Mouse (Mus musculus): ENCODE measurements around the gene Ctnnbip1. TPM values are rescaled to one million over a fixed set of nuclear protein-coding genes. Genes with fewer than 3 reads are reported as not detected.

Gene Ctnnbip1
- polyA plus RNA-seq, 1 experiment: not detected

GRCm38 (mm10) chr4:149601484-149601883, 83.4 kb downstream of the Ctnnbip1 start:
- TF ChIP-seq CTCF (IDR thresholded peaks at IDR 0.05; ENCODE audit: insufficient read depth, low read depth, low read length) (no peak), POLR2A (IDR thresholded peaks at IDR 0.05; ENCODE audit: insufficient read depth, low read depth, low read length) (no peak)
- WGBS: 42% methylated on average over 4 of the region's 4 CpGs
- no peak overlapping the region for H3K4me3 ChIP-seq (ENCODE audit: insufficient read depth, low read depth, low read length)
- H3K4me1 ChIP-seq (ENCODE audit: control insufficient read depth, insufficient read depth, low read length): peaks cover 12% of the 10 kb centered on the region; the same call in 1 of the 2 replicates
- no peak overlapping the region for H3K27ac ChIP-seq (ENCODE audit: insufficient read depth, low read depth, low read length)

GRCm38 (mm10) chr4:149602236-149602635, 84.2 kb downstream of the Ctnnbip1 start:
- TF ChIP-seq POLR2A (IDR thresholded peaks at IDR 0.05; ENCODE audit: insufficient read depth, low read depth, low read length) (no peak), CTCF (IDR thresholded peaks at IDR 0.05; ENCODE audit: insufficient read depth, low read depth, low read length) (no peak)
- WGBS: 39% methylated on average over 7 of the region's 7 CpGs
- peaks cover 12% of the 10 kb centered on the region; the same call in 1 of the 2 replicates for H3K4me1 ChIP-seq (ENCODE audit: control insufficient read depth, insufficient read depth, low read length)
- H3K4me3 ChIP-seq (ENCODE audit: insufficient read depth, low read depth, low read length): no peak overlapping the region
- no peak overlapping the region for H3K27ac ChIP-seq (ENCODE audit: insufficient read depth, low read depth, low read length)

GRCm38 (mm10) chr4:149603860-149604259, 85.8 kb downstream of the Ctnnbip1 start:
- peaks cover 18% of the 10 kb centered on the region; the same call in 1 of the 2 replicates for H3K4me1 ChIP-seq (ENCODE audit: control insufficient read depth, insufficient read depth, low read length)
- no peak for TF ChIP-seq CTCF (IDR thresholded peaks at IDR 0.05; ENCODE audit: insufficient read depth, low read depth, low read length)
- TF ChIP-seq POLR2A (IDR thresholded peaks at IDR 0.05; ENCODE audit: insufficient read depth, low read depth, low read length): no peak
- no peak overlapping the region for H3K4me3 ChIP-seq (ENCODE audit: insufficient read depth, low read depth, low read length)
- 73% methylated on average over 1 of the region's 1 CpGs for WGBS
- no peak overlapping the region for H3K27ac ChIP-seq (ENCODE audit: insufficient read depth, low read depth, low read length)

DNA sequence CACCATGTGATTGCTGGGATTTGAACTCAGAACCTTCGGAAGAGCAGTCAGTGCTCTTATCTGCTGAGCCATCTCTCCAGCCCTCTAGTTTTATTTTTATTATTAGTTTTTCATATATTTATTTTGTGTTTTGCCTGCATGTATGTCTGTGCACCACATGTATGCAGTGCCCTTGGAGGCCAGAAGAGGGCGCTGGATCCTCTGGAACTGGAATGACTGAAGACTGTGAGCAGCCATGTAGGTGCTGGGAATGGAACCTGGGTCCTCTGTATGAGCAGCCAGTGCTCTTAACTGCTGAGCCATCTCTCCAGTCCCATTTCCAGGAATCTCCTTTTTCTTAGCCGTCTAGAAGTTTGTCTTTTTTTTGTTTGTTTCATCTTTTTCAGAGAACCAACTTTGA, 86.5 kb downstream of the Ctnnbip1 start:
- no peak for TF ChIP-seq POLR2A (IDR thresholded peaks at IDR 0.05; ENCODE audit: insufficient read depth, low read depth, low read length)
- no peak for TF ChIP-seq CTCF (IDR thresholded peaks at IDR 0.05; ENCODE audit: insufficient read depth, low read depth, low read length)
- WGBS: 82% methylated on average over 3 of the region's 3 CpGs
- H3K4me1 ChIP-seq (ENCODE audit: control insufficient read depth, insufficient read depth, low read length): peaks cover 24% of the 10 kb centered on the region; the same call in 1 of the 2 replicates
- no peak overlapping the region for H3K27ac ChIP-seq (ENCODE audit: insufficient read depth, low read depth, low read length)
- no peak overlapping the region for H3K4me3 ChIP-seq (ENCODE audit: insufficient read depth, low read depth, low read length)

- H3K4me3 ChIP-seq (ENCODE audit: insufficient read depth, low read depth, low read length): no peak overlapping the region
- no peak for TF ChIP-seq CTCF (IDR thresholded peaks at IDR 0.05; ENCODE audit: insufficient read depth, low read depth, low read length)
- no peak overlapping the region for H3K27ac ChIP-seq (ENCODE audit: insufficient read depth, low read depth, low read length)
- H3K4me1 ChIP-seq (ENCODE audit: control insufficient read depth, insufficient read depth, low read length): peaks cover 23% of the 10 kb centered on the region; the same call in 1 of the 2 replicates
- WGBS: 77% methylated on average over 18 of the region's 18 CpGs
Measured at GRCm38 (mm10) chr4:149606056-149606455, 88.0 kb downstream of the Ctnnbip1 start.

DNA sequence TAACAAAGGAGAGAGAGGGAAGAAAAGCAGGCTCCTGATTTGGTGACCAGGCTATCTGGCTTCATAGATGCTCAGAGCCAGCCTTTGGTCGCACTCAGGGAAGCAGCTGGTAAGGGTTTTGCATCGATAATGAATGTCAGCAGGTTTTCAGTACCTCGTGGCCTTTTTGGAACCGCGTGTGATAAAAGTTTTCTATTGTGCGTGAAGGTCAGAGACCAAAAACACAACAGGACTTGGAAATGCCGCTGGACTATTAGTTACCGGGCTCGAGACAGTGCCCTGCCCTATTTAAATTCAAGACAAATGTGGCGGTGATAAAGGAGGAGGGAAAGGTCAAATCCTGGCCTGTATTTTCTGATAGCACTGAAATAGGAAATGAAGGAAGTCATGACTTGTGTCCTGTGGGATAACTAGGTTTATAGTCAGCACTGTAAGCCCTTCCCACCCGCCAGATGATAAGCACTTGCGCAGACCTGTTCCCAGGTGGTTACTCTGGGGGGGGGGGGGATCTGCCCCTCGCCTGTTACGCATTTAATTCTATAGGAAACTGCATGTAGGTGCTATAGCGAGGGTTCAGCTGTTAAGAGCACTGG, 88.8 kb downstream of the Ctnnbip1 start:
- no peak overlapping the region for H3K27ac ChIP-seq (ENCODE audit: insufficient read depth, low read depth, low read length)
- no peak for TF ChIP-seq POLR2A (IDR thresholded peaks at IDR 0.05; ENCODE audit: insufficient read depth, low read depth, low read length)
- no peak for TF ChIP-seq CTCF (IDR thresholded peaks at IDR 0.05; ENCODE audit: insufficient read depth, low read depth, low read length)
- peaks cover 18% of the 10 kb centered on the region; the same call in 1 of the 2 replicates for H3K4me1 ChIP-seq (ENCODE audit: control insufficient read depth, insufficient read depth, low read length)
- H3K4me3 ChIP-seq (ENCODE audit: insufficient read depth, low read depth, low read length): no peak overlapping the region
- WGBS: 79% methylated on average over 15 of the region's 15 CpGs

GRCm38 (mm10) chr4:149607591-149608308, 89.7 kb downstream of the Ctnnbip1 start:
- 71% methylated on average over 20 of the region's 20 CpGs for whole genome bisulfite sequencing
- Histone ChIP-seq H3K27ac (ENCODE audit: insufficient read depth, low read depth, low read length) (no peak overlapping the region), H3K4me3 (ENCODE audit: insufficient read depth, low read depth, low read length) (no peak overlapping the region), H3K4me1 (ENCODE audit: control insufficient read depth, insufficient read depth, low read length) (peaks cover 14% of the 10 kb centered on the region; the same call in 1 of the 2 replicates)
- TF ChIP-seq POLR2A (IDR thresholded peaks at IDR 0.05; ENCODE audit: insufficient read depth, low read depth, low read length): no peak

GRCm38 (mm10) chr4:149608309-149608638, 90.2 kb downstream of the Ctnnbip1 start:
- WGBS: 89% methylated on average over 6 of the region's 6 CpGs
- TF ChIP-seq POLR2A (IDR thresholded peaks at IDR 0.05; ENCODE audit: insufficient read depth, low read depth, low read length) (no peak), CTCF (IDR thresholded peaks at IDR 0.05; ENCODE audit: insufficient read depth, low read depth, low read length) (no peak)
- Histone ChIP-seq H3K4me3 (ENCODE audit: insufficient read depth, low read depth, low read length) (no peak overlapping the region), H3K27ac (ENCODE audit: insufficient read depth, low read depth, low read length) (no peak overlapping the region), H3K4me1 (ENCODE audit: control insufficient read depth, insufficient read depth, low read length) (peaks cover 14% of the 10 kb centered on the region; the same call in 1 of the 2 replicates)

DNA sequence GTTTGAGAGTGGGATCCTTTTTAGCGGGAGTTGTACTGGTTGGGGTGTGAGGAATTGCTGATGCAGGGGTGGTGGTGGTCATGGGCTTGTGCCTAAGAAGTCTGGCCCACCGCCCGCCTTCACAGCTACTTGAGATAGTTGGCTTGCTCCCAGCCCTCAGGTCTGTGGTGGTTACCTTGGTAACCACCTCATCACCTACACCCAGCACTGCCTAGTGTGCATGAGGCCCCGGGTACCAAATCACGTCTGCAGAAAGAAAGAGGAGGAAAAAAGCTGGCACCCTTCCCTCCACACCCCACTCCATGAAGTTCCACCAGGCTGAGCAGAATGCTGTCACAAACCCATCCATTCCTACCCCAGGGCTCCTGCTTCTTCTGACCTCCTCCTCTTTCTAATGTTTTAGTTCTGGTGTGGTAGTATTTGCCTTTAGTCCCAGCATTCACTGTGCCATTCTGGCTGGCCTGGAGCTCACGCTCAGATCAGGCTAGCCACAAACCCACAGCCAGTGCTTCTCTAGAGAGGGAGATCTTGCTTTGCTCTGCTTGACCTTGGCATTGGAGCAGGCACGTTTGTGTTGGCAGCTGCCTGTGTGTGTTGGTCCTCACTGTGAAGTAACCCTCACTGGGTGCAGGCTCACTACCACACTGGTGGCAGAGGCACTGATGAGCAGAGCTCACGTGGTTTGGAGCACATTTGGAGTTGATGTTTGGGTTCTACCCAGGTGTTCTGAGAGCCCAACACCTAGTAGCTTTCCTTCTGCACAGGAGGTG, 91.4 kb downstream of the Ctnnbip1 start:
- TF ChIP-seq CTCF (IDR thresholded peaks at IDR 0.05; ENCODE audit: insufficient read depth, low read depth, low read length): no peak
- TF ChIP-seq POLR2A (IDR thresholded peaks at IDR 0.05; ENCODE audit: insufficient read depth, low read depth, low read length): no peak
- H3K27ac ChIP-seq (ENCODE audit: insufficient read depth, low read depth, low read length): no peak overlapping the region
- peaks cover 14% of the 10 kb centered on the region; the same call in 1 of the 2 replicates for H3K4me1 ChIP-seq (ENCODE audit: control insufficient read depth, insufficient read depth, low read length)
- H3K4me3 ChIP-seq (ENCODE audit: insufficient read depth, low read depth, low read length): no peak overlapping the region
- WGBS: 54% methylated on average over 8 of the region's 8 CpGs
